Mouse (Mus musculus): ENCODE measurements around the gene Clstn2. TPM values are rescaled to one million over a fixed set of nuclear protein-coding genes. Genes with fewer than 3 reads are reported as not detected.
A peak's percentile ranks its signal among the peaks of the same experiment; 100 is the strongest.

Gene Clstn2
- total and polyA plus RNA-seq, 2 experiments from 2014 or later: 10.1 to 51.6 TPM

DNA sequence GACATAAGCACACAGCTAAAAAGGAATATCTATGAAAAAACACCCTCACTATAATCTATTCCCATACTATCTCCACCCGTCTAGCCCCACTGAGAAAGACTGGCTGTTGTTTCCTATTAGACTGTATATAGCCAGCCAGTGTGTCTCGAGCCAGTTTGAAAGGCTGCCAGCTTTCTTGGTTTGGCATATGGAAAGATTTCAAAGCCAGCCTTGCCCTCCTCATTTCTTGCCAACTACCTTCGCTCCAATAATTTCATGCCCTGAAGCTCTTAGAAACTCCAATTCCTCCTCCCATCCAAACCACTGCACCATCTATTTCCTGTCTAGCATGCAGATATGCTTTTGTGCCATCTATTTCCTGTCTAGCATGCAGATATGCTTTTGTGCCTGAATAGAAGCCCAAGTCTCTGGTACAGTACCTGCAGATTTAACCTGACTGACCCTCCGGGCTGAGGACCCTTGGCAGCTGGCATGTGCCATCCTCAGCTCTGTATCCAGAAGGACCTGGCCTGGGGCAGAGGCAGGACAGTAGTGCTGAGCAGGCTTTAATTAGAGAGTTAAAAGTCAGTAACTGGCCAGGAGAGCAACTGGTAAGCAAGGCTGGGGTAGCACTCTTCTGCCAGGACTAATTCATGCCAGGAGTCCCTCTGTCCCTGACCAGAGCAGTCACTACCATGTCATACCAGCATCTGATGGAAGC lies 76.4 kb downstream of the Clstn2 start:
- Histone ChIP-seq H3K4me3 (ENCODE audit: low read length) (no peak overlapping the region), H3K27ac (no peak overlapping the region), H3K9ac (replicated peaks; ENCODE audit: low read length) (no peak overlapping the region), H3K27me3 (ENCODE audit: insufficient read depth, low read length) (no peaks in the 10 kb centered on the region), H3K4me2 (ENCODE audit: low read depth, low read length) (no peak overlapping the region), H3K4me1 (ENCODE audit: insufficient read depth, low read length) (peaks cover 7% of the 10 kb centered on the region), H3K36me3 (ENCODE audit: insufficient read depth, low read length) (no peaks in the 10 kb centered on the region), H3K9me3 (ENCODE audit: low read length) (no peaks in the 10 kb centered on the region)
- DNase-seq (ENCODE audit: low spot score): peak; percentile 86
- ATAC-seq: peak; percentile 62; the same call in 1 of the 2 replicates
- WGBS: 39% methylated on average over 4 of the region's 4 CpGs
- TF ChIP-seq CTCF (IDR thresholded peaks at IDR 0.05; ENCODE audit: low read depth): no peak

GRCm38 (mm10) chr9:97953746-97954359 lies 79.1 kb downstream of the Clstn2 start:
- H3K4me3 ChIP-seq (ENCODE audit: low read length): no peak overlapping the region
- H3K27me3 ChIP-seq (ENCODE audit: insufficient read depth, low read length): no peaks in the 10 kb centered on the region
- peaks cover 7% of the 10 kb centered on the region for H3K4me1 ChIP-seq (ENCODE audit: insufficient read depth, low read length)
- H3K9ac ChIP-seq (replicated peaks; ENCODE audit: low read length): no peak overlapping the region
- WGBS: 77% methylated on average over 8 of the region's 8 CpGs
- DNase-seq (ENCODE audit: low spot score) (no peak), ATAC-seq (no peak)
- H3K4me2 ChIP-seq (ENCODE audit: low read depth, low read length): no peak overlapping the region
- no peaks in the 10 kb centered on the region for H3K9me3 ChIP-seq (ENCODE audit: low read length)
- H3K36me3 ChIP-seq (ENCODE audit: insufficient read depth, low read length): no peaks in the 10 kb centered on the region
- H3K27ac ChIP-seq: no peak overlapping the region
- no peak for TF ChIP-seq CTCF (IDR thresholded peaks at IDR 0.05; ENCODE audit: low read depth)

GRCm38 (mm10) chr9:97950378-97951006 lies 82.5 kb downstream of the Clstn2 start:
- no peaks in the 10 kb centered on the region for H3K4me1 ChIP-seq (ENCODE audit: insufficient read depth, low read length)
- ATAC-seq (no peak), DNase-seq (ENCODE audit: low spot score) (no peak)
- H3K27ac ChIP-seq: no peak overlapping the region
- no peaks in the 10 kb centered on the region for H3K9me3 ChIP-seq (ENCODE audit: low read length)
- no peaks in the 10 kb centered on the region for H3K27me3 ChIP-seq (ENCODE audit: insufficient read depth, low read length)
- H3K4me3 ChIP-seq (ENCODE audit: low read length): no peak overlapping the region
- no peak overlapping the region for H3K4me2 ChIP-seq (ENCODE audit: low read depth, low read length)
- TF ChIP-seq CTCF (IDR thresholded peaks at IDR 0.05; ENCODE audit: low read depth): no peak
- 62% methylated on average over 6 of the region's 6 CpGs for WGBS
- H3K9ac ChIP-seq (replicated peaks; ENCODE audit: low read length): no peak overlapping the region
- no peaks in the 10 kb centered on the region for H3K36me3 ChIP-seq (ENCODE audit: insufficient read depth, low read length)

GRCm38 (mm10) chr9:97919326-97919725 lies 113.7 kb downstream of the Clstn2 start:
- Histone ChIP-seq H3K9ac (replicated peaks; ENCODE audit: low read length) (no peak overlapping the region), H3K9me3 (ENCODE audit: low read length) (no peaks in the 10 kb centered on the region), H3K4me1 (ENCODE audit: insufficient read depth, low read length) (no peaks in the 10 kb centered on the region), H3K27ac (no peak overlapping the region), H3K4me3 (ENCODE audit: low read length) (no peak overlapping the region), H3K36me3 (ENCODE audit: insufficient read depth, low read length) (no peaks in the 10 kb centered on the region), H3K4me2 (ENCODE audit: low read depth, low read length) (no peak overlapping the region), H3K27me3 (ENCODE audit: insufficient read depth, low read length) (no peaks in the 10 kb centered on the region)
- no peak for TF ChIP-seq CTCF (IDR thresholded peaks at IDR 0.05; ENCODE audit: low read depth)
- ATAC-seq: no peak
- 80% methylated on average over 4 of the region's 4 CpGs for WGBS
- DNase-seq (ENCODE audit: low spot score): no peak

DNA sequence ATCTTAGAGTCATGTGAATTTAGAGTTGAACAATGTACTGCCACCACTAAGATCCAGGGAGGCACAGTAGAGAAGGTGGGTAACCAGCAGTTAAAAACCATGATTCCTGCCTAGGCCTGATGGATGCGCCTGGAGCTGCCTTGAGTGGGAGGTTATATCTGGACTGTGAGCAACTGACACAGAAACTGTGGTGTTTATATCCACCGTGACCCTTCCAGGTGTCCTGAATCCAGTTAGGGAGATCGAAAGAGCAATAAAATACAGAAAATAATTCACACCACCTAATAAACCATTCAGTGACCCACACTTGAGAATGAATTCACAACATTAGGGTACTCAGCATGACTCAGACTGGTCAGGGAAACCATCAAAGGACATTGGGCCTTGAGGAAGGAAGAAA lies 141.6 kb downstream of the Clstn2 start:
- H3K4me3 ChIP-seq (ENCODE audit: low read length): no peak overlapping the region
- no peak overlapping the region for H3K27ac ChIP-seq
- no peaks in the 10 kb centered on the region for H3K27me3 ChIP-seq (ENCODE audit: insufficient read depth, low read length)
- no peak for TF ChIP-seq CTCF (IDR thresholded peaks at IDR 0.05; ENCODE audit: low read depth)
- no peaks in the 10 kb centered on the region for H3K36me3 ChIP-seq (ENCODE audit: insufficient read depth, low read length)
- H3K9me3 ChIP-seq (ENCODE audit: low read length): no peaks in the 10 kb centered on the region
- no peaks in the 10 kb centered on the region for H3K4me1 ChIP-seq (ENCODE audit: insufficient read depth, low read length)
- DNase-seq (ENCODE audit: low spot score) (no peak), ATAC-seq (no peak)
- H3K9ac ChIP-seq (replicated peaks; ENCODE audit: low read length): no peak overlapping the region
- WGBS: 87% methylated on average over 3 of the region's 3 CpGs
- H3K4me2 ChIP-seq (ENCODE audit: low read depth, low read length): no peak overlapping the region

GRCm38 (mm10) chr9:97883336-97883735 lies 149.6 kb downstream of the Clstn2 start:
- H3K4me2 ChIP-seq (ENCODE audit: low read depth, low read length): no peak overlapping the region
- ATAC-seq (no peak), DNase-seq (ENCODE audit: low spot score) (no peak)
- no peak for TF ChIP-seq CTCF (IDR thresholded peaks at IDR 0.05; ENCODE audit: low read depth)
- H3K27me3 ChIP-seq (ENCODE audit: insufficient read depth, low read length): no peaks in the 10 kb centered on the region
- no peak overlapping the region for H3K4me3 ChIP-seq (ENCODE audit: low read length)
- no peaks in the 10 kb centered on the region for H3K36me3 ChIP-seq (ENCODE audit: insufficient read depth, low read length)
- whole genome bisulfite sequencing: 96% methylated on average over 3 of the region's 3 CpGs
- no peak overlapping the region for H3K27ac ChIP-seq
- H3K9ac ChIP-seq (replicated peaks; ENCODE audit: low read length): no peak overlapping the region
- H3K9me3 ChIP-seq (ENCODE audit: low read length): no peaks in the 10 kb centered on the region
- no peaks in the 10 kb centered on the region for H3K4me1 ChIP-seq (ENCODE audit: insufficient read depth, low read length)
